Mouse (Mus musculus) embryonic facial prominence, embryonic 12.5 days (tissue): ENCODE measurements around the gene Gemin5. TPM values are rescaled to one million over a fixed set of nuclear protein-coding genes. Genes with fewer than 3 reads are reported as not detected.
A peak's percentile ranks its signal among the peaks of the same experiment; 100 is the strongest.

ENCODE experiments used
- ATAC-seq: fragments of 200-750 bp; cut with Nextera tagmentation; 2 replicates; pipeline ENCODE4 v1.8.0; 2017; ENCODE audit not compliant: insufficient number of reproducible peaks, insufficient read depth, low FRiP score, low TSS enrichment
- H3K27ac ChIP-seq: fragments of 300-500 bp; sonication (generic); 2 replicates; pipeline ENCODE4 v1.5.1; 2016; ENCODE audit warnings: mild to moderate bottlenecking
- H3K27me3 ChIP-seq: fragments of 300-500 bp; sonication (generic); 2 replicates; pipeline ENCODE4 v1.6.1; 2016; ENCODE audit warnings: mild to moderate bottlenecking, moderate library complexity
- H3K36me3 ChIP-seq: fragments of 300-500 bp; sonication (generic); 2 replicates; pipeline ENCODE4 v1.6.1; 2016; ENCODE audit warnings: mild to moderate bottlenecking
- H3K4me1 ChIP-seq: fragments of 300-500 bp; sonication (generic); 2 replicates; pipeline ENCODE4 v1.6.1; 2016
- H3K4me2 ChIP-seq: fragments of 300-500 bp; sonication (generic); replicated peaks from 2 replicates; pipeline ENCODE4 v1.6.1; 2016; ENCODE audit warnings: mild to moderate bottlenecking, moderate library complexity
- H3K4me3 ChIP-seq: fragments of 300-500 bp; sonication (generic); 2 replicates; pipeline ENCODE4 v1.5.1; 2016; ENCODE audit warnings: mild to moderate bottlenecking
- H3K9ac ChIP-seq: fragments of 300-500 bp; sonication (generic); 2 replicates; pipeline ENCODE4 v1.6.1; 2016; ENCODE audit warnings: mild to moderate bottlenecking, moderate library complexity
- H3K9me3 ChIP-seq: fragments of 300-500 bp; sonication (generic); 2 replicates; pipeline ENCODE4 v1.6.1; 2016; ENCODE audit warnings: mild to moderate bottlenecking, moderate library complexity
- WGBS: fragments of 180-500 bp; shearing (Covaris S2); methylation state at CpG from one replicate; pipeline ENCODE4 v1.1.7; 2016; 5-methylcytosine and 5-hydroxymethylcytosine counted together
- polyA plus RNA-seq: library from polyadenylated mRNA; unstranded; fragments of >200 nt; fragmentation: Nextera tagmentation; extraction: Ambion mirVana; gene quantifications from 2 replicates; pipeline ENCODE4 v1.2.1, GENCODE M21; 2016

Gemin5 gene
- polyA plus RNA-seq, 1 experiment from 2014 or later = 29.8 TPM

DNA sequence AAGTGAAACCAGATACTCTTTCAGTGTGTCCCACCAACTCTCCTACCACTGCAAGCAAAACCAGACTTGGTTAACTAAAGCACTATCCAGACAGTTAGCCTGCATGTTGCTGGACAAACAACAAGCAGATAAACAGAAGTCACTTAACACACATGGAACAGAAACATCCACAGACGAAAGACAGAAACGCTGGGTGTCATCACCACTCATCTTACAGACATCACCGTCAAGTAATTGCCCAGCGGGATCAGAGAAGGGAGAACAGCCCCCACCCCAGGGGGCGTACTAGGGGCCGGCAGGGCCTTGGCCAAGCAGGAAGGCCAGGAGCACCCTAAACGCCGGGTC, 545 bp downstream of the Gemin5 start:
- H3K27me3 ChIP-seq = no peaks in the 10 kb centered on the region
- H3K4me1 ChIP-seq = peaks cover 12% of the 10 kb centered on the region; the same call in 1 of the 2 replicates
- peaks cover 22% of the 10 kb centered on the region for H3K36me3 ChIP-seq
- H3K4me3 ChIP-seq = peak overlapping the region; percentile 95
- H3K9me3 ChIP-seq = no peaks in the 10 kb centered on the region
- peak overlapping the region; percentile 87 for H3K9ac ChIP-seq
- H3K27ac ChIP-seq = peak overlapping the region; percentile 78; the same call in 1 of the 2 replicates
- peak overlapping the region; percentile 69 for H3K4me2 ChIP-seq
- 1% methylated on average over 8 of the region's 8 CpGs for WGBS
- ATAC-seq = no peak; the same call in 1 of the 2 replicates

DNA sequence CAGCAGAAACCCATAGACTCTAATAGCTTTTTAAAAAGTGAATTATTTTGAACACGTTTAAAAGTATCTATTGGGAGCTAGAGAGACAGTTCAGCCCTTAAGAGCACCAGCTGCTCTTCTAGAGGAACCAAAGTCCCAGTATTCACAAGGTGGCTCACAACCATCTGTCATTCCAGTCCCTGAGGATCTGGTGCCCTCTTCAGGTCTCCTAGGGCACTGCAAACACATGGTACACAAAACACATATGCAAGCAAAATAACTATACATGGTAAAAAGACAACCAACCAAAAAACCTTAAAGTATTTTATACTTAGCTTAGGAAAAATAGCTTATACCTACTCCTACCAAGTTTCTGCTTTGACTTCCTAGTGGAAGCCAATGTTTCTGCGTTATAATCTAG, 3.3 kb downstream of the Gemin5 start:
- Histone ChIP-seq H3K4me3 (no peak overlapping the region), H3K27me3 (no peaks in the 10 kb centered on the region), H3K36me3 (peaks cover 43% of the 10 kb centered on the region), H3K27ac (no peak overlapping the region), H3K9ac (no peak overlapping the region), H3K4me2 (no peak overlapping the region), H3K4me1 (0 out of 2 replicates have a peak, but pooled peaks cover 5% of the 10 kb centered on the region), H3K9me3 (no peaks in the 10 kb centered on the region)
- no peak for ATAC-seq
- WGBS = 92% methylated on average over 2 of the region's 2 CpGs

GRCm38 (mm10) chr11:58156871-58157270, 11.5 kb downstream of the Gemin5 start:
- H3K27ac ChIP-seq = no peak overlapping the region
- no peaks in the 10 kb centered on the region for H3K9me3 ChIP-seq
- no peaks in the 10 kb centered on the region for H3K4me1 ChIP-seq
- no peak overlapping the region for H3K9ac ChIP-seq
- no peak for ATAC-seq
- peaks cover 71% of the 10 kb centered on the region for H3K36me3 ChIP-seq
- H3K4me3 ChIP-seq = no peak overlapping the region
- no peak overlapping the region for H3K4me2 ChIP-seq
- WGBS = 78% methylated on average over 3 of the region's 3 CpGs
- H3K27me3 ChIP-seq = no peaks in the 10 kb centered on the region

- no peak overlapping the region for H3K27ac ChIP-seq
- no peak overlapping the region for H3K4me2 ChIP-seq
- no peak for ATAC-seq
- H3K27me3 ChIP-seq = no peaks in the 10 kb centered on the region
- no peak overlapping the region for H3K4me3 ChIP-seq
- peaks cover 71% of the 10 kb centered on the region for H3K36me3 ChIP-seq
- no peak overlapping the region for H3K9ac ChIP-seq
- no peaks in the 10 kb centered on the region for H3K4me1 ChIP-seq
- H3K9me3 ChIP-seq = no peaks in the 10 kb centered on the region
- 93% methylated on average over 9 of the region's 9 CpGs for WGBS
Measured at GRCm38 (mm10) chr11:58155458-58155857, 12.9 kb downstream of the Gemin5 start.

GRCm38 (mm10) chr11:58146241-58146640, 22.1 kb downstream of the Gemin5 start:
- Histone ChIP-seq H3K4me3 (no peak overlapping the region), H3K9ac (no peak overlapping the region), H3K4me2 (no peak overlapping the region), H3K9me3 (no peaks in the 10 kb centered on the region), H3K4me1 (no peaks in the 10 kb centered on the region), H3K27ac (no peak overlapping the region), H3K27me3 (no peaks in the 10 kb centered on the region), H3K36me3 (peaks cover 90% of the 10 kb centered on the region)
- WGBS = 87% methylated on average over 5 of the region's 5 CpGs
- no peak for ATAC-seq

DNA sequence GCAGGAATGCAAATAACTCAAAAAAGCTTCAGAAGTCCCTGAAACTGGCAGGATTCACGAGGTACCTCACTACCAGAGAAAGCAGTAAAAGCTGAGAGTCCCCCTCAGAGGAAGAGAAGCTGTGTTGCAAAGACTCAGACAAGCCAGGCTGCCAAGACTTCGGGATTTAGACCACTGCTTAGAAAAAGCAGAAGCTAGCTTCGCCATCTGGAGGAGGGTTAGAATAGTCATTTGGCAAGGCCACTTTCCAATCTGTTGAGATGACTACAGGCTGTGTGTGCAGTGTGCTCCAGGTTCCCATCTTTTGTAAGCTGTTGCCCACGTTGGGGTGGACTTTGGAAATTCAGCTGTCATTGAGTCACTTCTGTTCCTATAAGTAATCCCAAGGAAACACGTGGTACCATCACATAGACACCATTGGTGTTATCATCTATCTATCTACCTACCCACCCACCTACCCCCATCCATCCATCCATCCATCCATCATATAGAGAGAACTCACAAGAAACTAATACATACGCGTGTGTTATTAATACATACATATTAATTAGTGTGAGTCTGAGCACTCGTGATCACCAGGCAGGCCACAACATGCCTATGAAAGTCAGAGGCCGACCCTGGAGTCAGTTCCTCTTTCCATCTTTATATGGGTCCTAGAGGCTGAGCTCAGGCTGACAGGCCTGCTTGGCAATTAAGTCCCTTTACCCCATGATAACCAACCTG, 24.5 kb downstream of the Gemin5 start:
- Histone ChIP-seq H3K36me3 (peaks cover 93% of the 10 kb centered on the region), H3K4me3 (no peak overlapping the region), H3K27me3 (no peaks in the 10 kb centered on the region), H3K4me1 (no peaks in the 10 kb centered on the region), H3K9ac (no peak overlapping the region), H3K27ac (no peak overlapping the region), H3K9me3 (no peaks in the 10 kb centered on the region), H3K4me2 (no peak overlapping the region)
- 91% methylated on average over 9 of the region's 9 CpGs for WGBS
- no peak for ATAC-seq

DNA sequence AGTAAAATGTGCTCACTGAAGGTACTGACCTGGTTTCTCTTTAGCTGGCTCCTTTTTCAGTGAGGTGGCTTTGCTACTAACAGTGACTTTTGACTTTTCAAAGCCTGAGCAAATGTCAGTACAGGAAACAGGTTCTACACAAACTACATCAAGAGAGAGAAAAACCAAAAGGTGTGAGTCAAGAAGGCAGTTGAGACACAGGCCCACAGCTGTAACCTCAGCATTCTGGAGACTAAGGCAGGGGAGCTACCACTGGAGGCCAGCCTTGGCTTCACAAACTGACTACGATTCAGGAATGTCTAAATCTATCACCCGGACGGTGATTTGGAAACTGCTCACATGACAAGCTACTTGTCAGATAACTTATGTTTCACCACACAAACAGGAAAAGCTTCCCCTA, 28.9 kb downstream of the Gemin5 start:
- no peak overlapping the region for H3K4me2 ChIP-seq
- no peak overlapping the region for H3K27ac ChIP-seq
- 89% methylated on average over 3 of the region's 3 CpGs for WGBS
- no peaks in the 10 kb centered on the region for H3K4me1 ChIP-seq
- peaks cover 88% of the 10 kb centered on the region for H3K36me3 ChIP-seq
- H3K4me3 ChIP-seq = no peak overlapping the region
- no peak for ATAC-seq
- H3K9ac ChIP-seq = no peak overlapping the region
- H3K27me3 ChIP-seq = no peaks in the 10 kb centered on the region
- H3K9me3 ChIP-seq = no peaks in the 10 kb centered on the region

- 94% methylated on average over 11 of the region's 11 CpGs for WGBS
Measured at GRCm38 (mm10) chr11:58138821-58139220, 29.5 kb downstream of the Gemin5 start.

DNA sequence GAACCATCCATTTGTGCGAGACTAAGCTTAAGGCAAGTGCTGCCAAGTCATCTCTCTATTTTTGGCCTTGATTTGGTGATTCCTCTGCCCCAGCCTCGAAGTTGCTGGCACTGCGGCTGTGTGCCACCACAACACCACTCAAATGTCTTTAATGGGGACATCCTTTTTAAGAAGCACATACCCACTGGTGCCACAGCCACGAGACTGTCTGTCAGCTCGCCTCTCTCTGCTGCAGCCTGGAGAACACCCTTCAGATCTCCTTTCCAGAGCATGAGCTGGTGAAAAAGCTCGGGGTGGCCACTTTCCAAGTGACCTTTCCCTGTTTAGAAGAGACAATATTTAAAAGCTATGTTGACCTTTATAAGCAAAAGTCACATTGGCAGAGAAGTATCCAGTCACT, 31.7 kb downstream of the Gemin5 start:
- peaks cover 85% of the 10 kb centered on the region for H3K36me3 ChIP-seq
- no peaks in the 10 kb centered on the region for H3K4me1 ChIP-seq
- ATAC-seq = no peak
- no peak overlapping the region for H3K9ac ChIP-seq
- H3K4me2 ChIP-seq = no peak overlapping the region
- H3K27me3 ChIP-seq = no peaks in the 10 kb centered on the region
- H3K4me3 ChIP-seq = no peak overlapping the region
- WGBS = 91% methylated on average over 6 of the region's 6 CpGs
- H3K9me3 ChIP-seq = no peaks in the 10 kb centered on the region
- H3K27ac ChIP-seq = no peak overlapping the region

More at GRCm38 (mm10) chr11:58138821-58139220, 29.5 kb downstream of the Gemin5 start:
- peaks cover 88% of the 10 kb centered on the region for H3K36me3 ChIP-seq
- H3K4me1 ChIP-seq = no peaks in the 10 kb centered on the region
- no peak for ATAC-seq
- H3K27me3 ChIP-seq = no peaks in the 10 kb centered on the region
- no peak overlapping the region for H3K4me3 ChIP-seq
- no peak overlapping the region for H3K9ac ChIP-seq
- H3K4me2 ChIP-seq = no peak overlapping the region
- H3K9me3 ChIP-seq = no peaks in the 10 kb centered on the region
- H3K27ac ChIP-seq = no peak overlapping the region

GRCm38 (mm10) chr11:58135296-58135695, 33.0 kb downstream of the Gemin5 start:
- peaks cover 85% of the 10 kb centered on the region for H3K36me3 ChIP-seq
- no peaks in the 10 kb centered on the region for H3K27me3 ChIP-seq
- ATAC-seq = no peak
- no peaks in the 10 kb centered on the region for H3K9me3 ChIP-seq
- no peak overlapping the region for H3K4me3 ChIP-seq
- no peak overlapping the region for H3K4me2 ChIP-seq
- H3K4me1 ChIP-seq = no peaks in the 10 kb centered on the region
- H3K9ac ChIP-seq = no peak overlapping the region
- H3K27ac ChIP-seq = no peak overlapping the region

DNA sequence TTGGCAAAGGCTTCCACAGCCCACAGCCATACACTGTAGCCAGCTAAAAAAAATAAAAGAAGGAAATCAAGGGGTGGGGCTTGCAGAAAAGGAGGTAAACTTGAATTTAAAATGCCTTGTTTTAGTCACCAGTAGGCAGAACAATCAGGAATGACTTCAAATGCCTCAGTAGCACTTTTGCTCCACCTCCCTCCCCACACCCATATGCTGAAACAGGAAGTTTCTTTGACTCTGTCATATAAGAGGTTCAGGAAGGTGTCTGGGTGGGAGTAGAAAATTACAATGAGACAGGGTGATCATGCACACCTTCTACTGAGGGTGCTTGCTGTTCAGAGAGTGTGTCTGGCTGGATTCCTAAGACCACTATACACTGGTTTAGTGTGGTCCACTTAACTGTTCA, 33.5 kb downstream of the Gemin5 start:
- Histone ChIP-seq H3K4me1 (no peaks in the 10 kb centered on the region), H3K4me3 (no peak overlapping the region), H3K9ac (no peak overlapping the region), H3K27ac (no peak overlapping the region), H3K4me2 (no peak overlapping the region), H3K9me3 (no peaks in the 10 kb centered on the region), H3K27me3 (no peaks in the 10 kb centered on the region), H3K36me3 (peaks cover 86% of the 10 kb centered on the region)
- ATAC-seq = no peak

- 95% methylated on average over 3 of the region's 3 CpGs for WGBS
- H3K27me3 ChIP-seq = no peaks in the 10 kb centered on the region
- H3K9ac ChIP-seq = no peak overlapping the region
- H3K4me1 ChIP-seq = no peaks in the 10 kb centered on the region
- ATAC-seq = no peak
- H3K4me2 ChIP-seq = no peak overlapping the region
- no peak overlapping the region for H3K27ac ChIP-seq
- H3K4me3 ChIP-seq = no peak overlapping the region
- peaks cover 92% of the 10 kb centered on the region for H3K36me3 ChIP-seq
- no peaks in the 10 kb centered on the region for H3K9me3 ChIP-seq
Measured at GRCm38 (mm10) chr11:58132026-58132425, 36.3 kb downstream of the Gemin5 start.
